Mouse (Mus musculus) G1E (cell line): ENCODE results near the gene Il11. TPM values are rescaled to one million over a fixed set of nuclear protein-coding genes. Genes with fewer than 3 reads are reported as not detected.

Source experiments
- ATAC-seq: 2 replicates; pipeline ENCODE4 v1.8.0; 2016; ENCODE audit warnings: mild to moderate bottlenecking; ENCODE audit not compliant: insufficient number of reproducible peaks, poor library complexity, low FRiP score, severe bottlenecking; ENCODE audit errors: extremely low read depth
- DNase-seq: peaks from one replicate; pipeline ENCODE4 v3.0.0; 2012; ENCODE audit warnings: low spot score
- H3K27me3 ChIP-seq: 2 replicates; pipeline ENCODE4 v1.6.1; 2012; ENCODE audit warnings: mild to moderate bottlenecking, low read length, inconsistent platforms; ENCODE audit not compliant: insufficient read depth
- H3K36me3 ChIP-seq: replicated peaks from 2 replicates; pipeline ENCODE3; 2012; ENCODE audit warnings: mild to moderate bottlenecking, inconsistent platforms
- H3K4me1 ChIP-seq: 2 replicates; pipeline ENCODE4 v1.6.1; 2012; ENCODE audit warnings: low read depth, low read length, inconsistent platforms, mixed read lengths; ENCODE audit not compliant: insufficient read depth
- H3K4me3 ChIP-seq: 2 replicates; pipeline ENCODE4 v1.5.1; 2012; ENCODE audit warnings: low read depth, mild to moderate bottlenecking, inconsistent platforms, low read length, moderate library complexity, mixed read lengths
- H3K9me3 ChIP-seq: replicated peaks from 2 replicates; pipeline ENCODE4 v1.6.1; 2012; ENCODE audit warnings: inconsistent platforms
- CTCF ChIP-seq: IDR thresholded peaks from 2 replicates; pipeline ENCODE4 v1.5.1; 2012; ENCODE audit warnings: low read depth, low read length, inconsistent platforms, mixed read lengths
- GATA1 ChIP-seq: IDR thresholded peaks from 2 replicates; pipeline ENCODE4 v1.6.1; 2012; ENCODE audit warnings: borderline replicate concordance, low read length, inconsistent platforms, mixed read lengths
- GATA2 ChIP-seq: IDR thresholded peaks from 2 replicates; pipeline ENCODE4 v1.6.1; 2012; ENCODE audit warnings: low read depth, low read length, inconsistent platforms, borderline replicate concordance
- POLR2AphosphoS5 ChIP-seq: IDR thresholded peaks from 2 replicates; pipeline ENCODE4 v1.6.1; 2012; ENCODE audit warnings: low read depth, low read length, inconsistent platforms; ENCODE audit not compliant: insufficient replicate concordance
- TAL1 ChIP-seq: conservative IDR thresholded peaks from 2 replicates; pipeline ENCODE4 v1.6.1; 2012; ENCODE audit warnings: low read depth, low read length, inconsistent platforms, mixed read lengths
- polyA plus RNA-seq: library from polyadenylated mRNA; stranded (reverse); fragments of >175 nt; gene quantifications from 2 replicates; pipeline ENCODE4 v1.2.3, GENCODE M21; 2012
- total RNA-seq, 2 experiments: library from RNA; stranded (forward) in 1 of 2; stranded (reverse) in 1 of 2; fragments of 200-1000 nt in 1 of 2; fragments of >200 nt in 1 of 2; fragmentation: Nextera tagmentation in 1 of 2; gene quantifications; 2 replicates each; pipeline ENCODE4 v1.2.3; 2014 to 2017

Gene Il11
- total and polyA plus RNA-seq, 3 experiments = 0.13 TPM; not detected in 2

- Histone ChIP-seq H3K4me1 (peaks cover 8% of the 10 kb centered on the region), H3K27me3 (peaks cover 37% of the 10 kb centered on the region), H3K4me3 (no peak overlapping the region), H3K36me3 (no peaks in the 10 kb centered on the region), H3K9me3 (no peaks in the 10 kb centered on the region)
- DNase-seq = no peak
- TF ChIP-seq GATA2 (no peak), CTCF (no peak), TAL1 (no peak), POLR2AphosphoS5 (no peak), GATA1 (no peak)
- ATAC-seq = no peak
Observed at GRCm38 (mm10) chr7:4724359-4724758, 58.3 kb downstream of the Il11 start.

GRCm38 (mm10) chr7:4723508-4723907 lies 59.2 kb downstream of the Il11 start:
- no peak overlapping the region for H3K4me3 ChIP-seq
- no peaks in the 10 kb centered on the region for H3K36me3 ChIP-seq
- ATAC-seq (no peak), DNase-seq (no peak)
- H3K9me3 ChIP-seq = no peaks in the 10 kb centered on the region
- TF ChIP-seq POLR2AphosphoS5 (no peak), TAL1 (no peak), GATA2 (no peak), CTCF (no peak), GATA1 (no peak)
- peaks cover 37% of the 10 kb centered on the region for H3K27me3 ChIP-seq
- H3K4me1 ChIP-seq = peaks cover 8% of the 10 kb centered on the region

Other genes starting within 250 kb of the Il11 start
Only the 20 nearest of the 29 such genes appear.
- gene Ptprh, start 178.8 kb downstream of the Il11 start, total RNA-seq (2014; fragmentation: Nextera tagmentation) = not detected in 2 replicates
- 0.05 and 0.06 TPM in 2 replicates for gene Ptprh, start 178.8 kb downstream of the Il11 start, total RNA-seq (2017)
- not detected in 2 replicates for gene Ptprh, start 178.8 kb downstream of the Il11 start, polyA plus RNA-seq
- gene Tmem86b, start 151.4 kb downstream of the Il11 start, total RNA-seq (2014; fragmentation: Nextera tagmentation) = 10.3 and 40.0 TPM in 2 replicates
- 9.3 and 10.4 TPM in 2 replicates for gene Tmem86b, start 151.4 kb downstream of the Il11 start, total RNA-seq (2017)
- gene Tmem86b, start 151.4 kb downstream of the Il11 start, polyA plus RNA-seq = 3.8 and 4.8 TPM in 2 replicates
- 97.4 and 108 TPM in 2 replicates for gene Ppp6r1, start 123.8 kb downstream of the Il11 start, total RNA-seq (2014; fragmentation: Nextera tagmentation)
- 90.5 and 90.7 TPM in 2 replicates for gene Ppp6r1, start 123.8 kb downstream of the Il11 start, total RNA-seq (2017)
- gene Ppp6r1, start 123.8 kb downstream of the Il11 start, polyA plus RNA-seq = 208 and 223 TPM in 2 replicates
- 55.3 and 67.8 TPM in 2 replicates for gene Hspbp1, start 97.8 kb downstream of the Il11 start, total RNA-seq (2014; fragmentation: Nextera tagmentation)
- 26.5 and 30.6 TPM in 2 replicates for gene Hspbp1, start 97.8 kb downstream of the Il11 start, total RNA-seq (2017)
- 124 and 152 TPM in 2 replicates for gene Hspbp1, start 97.8 kb downstream of the Il11 start, polyA plus RNA-seq
- gene Brsk1, start 92.3 kb downstream of the Il11 start, total RNA-seq (2014; fragmentation: Nextera tagmentation) = not detected in 2 replicates
- gene Brsk1, start 92.3 kb downstream of the Il11 start, total RNA-seq (2017) = 0.44 TPM in 1 of 2 replicates, not detected in the other
- gene Brsk1, start 92.3 kb downstream of the Il11 start, polyA plus RNA-seq = not detected in 2 replicates
- 1.1 and 1.7 TPM in 2 replicates for gene Tmem150b, start 57.6 kb downstream of the Il11 start, total RNA-seq (2014; fragmentation: Nextera tagmentation)
- gene Tmem150b, start 57.6 kb downstream of the Il11 start, total RNA-seq (2017) = 1.2 and 1.7 TPM in 2 replicates
- 0.11 and 0.21 TPM in 2 replicates for gene Tmem150b, start 57.6 kb downstream of the Il11 start, polyA plus RNA-seq
- 79.7 and 108 TPM in 2 replicates for gene Kmt5c, start 42.7 kb downstream of the Il11 start, total RNA-seq (2014; fragmentation: Nextera tagmentation)
- 34.8 and 39.0 TPM in 2 replicates for gene Kmt5c, start 42.7 kb downstream of the Il11 start, total RNA-seq (2017)
- 232 and 325 TPM in 2 replicates for gene Kmt5c, start 42.7 kb downstream of the Il11 start, polyA plus RNA-seq
- 4.2 and 5.3 TPM in 2 replicates for gene Cox6b2, start 29.8 kb downstream of the Il11 start, total RNA-seq (2014; fragmentation: Nextera tagmentation)
- gene Cox6b2, start 29.8 kb downstream of the Il11 start, total RNA-seq (2017) = 1.0 and 2.0 TPM in 2 replicates
- 7.8 and 8.0 TPM in 2 replicates for gene Cox6b2, start 29.8 kb downstream of the Il11 start, polyA plus RNA-seq
- not detected in 2 replicates for gene Fam71e2, start 11.6 kb downstream of the Il11 start, total RNA-seq (2014; fragmentation: Nextera tagmentation)
- 0.05 and 0.06 TPM in 2 replicates for gene Fam71e2, start 11.6 kb downstream of the Il11 start, total RNA-seq (2017)
- gene Fam71e2, start 11.6 kb downstream of the Il11 start, polyA plus RNA-seq = not detected in 2 replicates
- not detected in 2 replicates for gene Tmem190, start 78 bp upstream of the Il11 start, total RNA-seq (2014; fragmentation: Nextera tagmentation)
- gene Tmem190, start 78 bp upstream of the Il11 start, total RNA-seq (2017) = 0.41 TPM in 1 of 2 replicates, not detected in the other
- not detected in 2 replicates for gene Tmem190, start 78 bp upstream of the Il11 start, polyA plus RNA-seq
- gene Tmem238, start 6.8 kb upstream of the Il11 start, total RNA-seq (2014; fragmentation: Nextera tagmentation) = 1.7 and 4.7 TPM in 2 replicates
- gene Tmem238, start 6.8 kb upstream of the Il11 start, total RNA-seq (2017) = 6.8 and 12.1 TPM in 2 replicates
- 40.6 and 61.2 TPM in 2 replicates for gene Tmem238, start 6.8 kb upstream of the Il11 start, polyA plus RNA-seq
- 1,543 and 2,339 TPM in 2 replicates for gene Rpl28, start 10.0 kb upstream of the Il11 start, total RNA-seq (2014; fragmentation: Nextera tagmentation)
- 548 and 573 TPM in 2 replicates for gene Rpl28, start 10.0 kb upstream of the Il11 start, total RNA-seq (2017)
- 5,642 and 5,886 TPM in 2 replicates for gene Rpl28, start 10.0 kb upstream of the Il11 start, polyA plus RNA-seq
- gene Ube2s, start 29.7 kb upstream of the Il11 start, total RNA-seq (2014; fragmentation: Nextera tagmentation) = 538 and 670 TPM in 2 replicates
- gene Ube2s, start 29.7 kb upstream of the Il11 start, total RNA-seq (2017) = 171 and 195 TPM in 2 replicates
- gene Ube2s, start 29.7 kb upstream of the Il11 start, polyA plus RNA-seq = 210 and 243 TPM in 2 replicates
- not detected in 2 replicates for gene Shisa7, start 61.8 kb upstream of the Il11 start, total RNA-seq (2014; fragmentation: Nextera tagmentation)
- gene Shisa7, start 61.8 kb upstream of the Il11 start, total RNA-seq (2017) = 0.06 and 0.22 TPM in 2 replicates
- gene Shisa7, start 61.8 kb upstream of the Il11 start, polyA plus RNA-seq = not detected in 2 replicates
- gene Isoc2b, start 87.4 kb upstream of the Il11 start, total RNA-seq (2014; fragmentation: Nextera tagmentation) = 7.6 and 9.1 TPM in 2 replicates
- 34.4 and 40.1 TPM in 2 replicates for gene Isoc2b, start 87.4 kb upstream of the Il11 start, total RNA-seq (2017)
- 5.3 and 8.1 TPM in 2 replicates for gene Isoc2b, start 87.4 kb upstream of the Il11 start, polyA plus RNA-seq
- 1.9 and 3.4 TPM in 2 replicates for gene Isoc2a, start 94.3 kb upstream of the Il11 start, total RNA-seq (2014; fragmentation: Nextera tagmentation)
- 7.5 and 10.4 TPM in 2 replicates for gene Isoc2a, start 94.3 kb upstream of the Il11 start, total RNA-seq (2017)
- 6.3 and 16.2 TPM in 2 replicates for gene Isoc2a, start 94.3 kb upstream of the Il11 start, polyA plus RNA-seq
- not detected in 2 replicates for gene Gm36210, start 123.7 kb upstream of the Il11 start, total RNA-seq (2014; fragmentation: Nextera tagmentation)
- gene Gm36210, start 123.7 kb upstream of the Il11 start, total RNA-seq (2017) = not detected in 2 replicates
- not detected in 2 replicates for gene Gm36210, start 123.7 kb upstream of the Il11 start, polyA plus RNA-seq
- 13.9 and 15.2 TPM in 2 replicates for gene Zfp628, start 132.4 kb upstream of the Il11 start, total RNA-seq (2014; fragmentation: Nextera tagmentation)
- 1.6 and 1.8 TPM in 2 replicates for gene Zfp628, start 132.4 kb upstream of the Il11 start, total RNA-seq (2017)
- 35.7 and 39.5 TPM in 2 replicates for gene Zfp628, start 132.4 kb upstream of the Il11 start, polyA plus RNA-seq
- 2.0 and 3.6 TPM in 2 replicates for gene Nat14, start 139.2 kb upstream of the Il11 start, total RNA-seq (2014; fragmentation: Nextera tagmentation)
- 0.41 and 1.1 TPM in 2 replicates for gene Nat14, start 139.2 kb upstream of the Il11 start, total RNA-seq (2017)
- 0.85 and 1.2 TPM in 2 replicates for gene Nat14, start 139.2 kb upstream of the Il11 start, polyA plus RNA-seq
- 0.15 TPM in 1 of 2 replicates, not detected in the other for gene Ssc5d, start 142.9 kb upstream of the Il11 start, total RNA-seq (2014; fragmentation: Nextera tagmentation)
- gene Ssc5d, start 142.9 kb upstream of the Il11 start, total RNA-seq (2017) = 0.05 TPM in 1 of 2 replicates, not detected in the other
- 0.02 and 0.08 TPM in 2 replicates for gene Ssc5d, start 142.9 kb upstream of the Il11 start, polyA plus RNA-seq